10 mouse cellular contexts compared by ENCODE assay signal in genomic region chr4:124759305-124759811, GRCm38 (mm10). TPM values are rescaled to one million over a fixed set of nuclear protein-coding genes. Genes with fewer than 3 reads are reported as not detected.
A peak's percentile ranks its signal among the peaks of the same experiment; 100 is the strongest.
DNase-seq lines count a peak whose midpoint lies in the region; ATAC-seq and TF ChIP-seq lines count a peak whose summit lies in the region.
"Had no signal": no experiment of that assay in that cellular context is flagged by ENCODE, and none has a peak within 500 bp of the region (broad histone marks: within the 10 kb centered on the region; RNA-seq: fewer than 3 reads in every experiment).

No protein-coding gene starts in this region.

- H3K4me2 ChIP-seq in intestine, postnatal 0 days (replicated peaks; ENCODE audit: low read depth): 0 out of 2 replicates have a peak overlapping the region, but pooled peaks have one; percentile 13
- no peak overlapping the region for H3K4me2 ChIP-seq in liver, postnatal 0 days (ENCODE audit: low read depth, low read length)
- H3K4me2 ChIP-seq: heart, embryonic 11.5 days; limb, embryonic 12.5 days had no signal

- no peaks in the 10 kb centered on the region for H3K27me3 ChIP-seq in thymus, adult 2 months (ENCODE audit: control insufficient read depth, insufficient read depth, low read length)
- no peaks in the 10 kb centered on the region for H3K27me3 ChIP-seq in intestine, postnatal 0 days (replicated peaks; ENCODE audit: control insufficient read depth, insufficient read depth, low read length)
- H3K27me3 ChIP-seq in liver, postnatal 0 days (ENCODE audit: insufficient read depth, low read length): no peaks in the 10 kb centered on the region
- H3K27me3 ChIP-seq: limb, embryonic 12.5 days had no signal

- H3K4me3 ChIP-seq in thymus, adult 2 months (ENCODE audit: control insufficient read depth, insufficient read depth, low read length): no peak overlapping the region
- no peak overlapping the region for H3K4me3 ChIP-seq in intestine, postnatal 0 days (ENCODE audit: low read depth, low read length)
- H3K4me3 ChIP-seq in liver, postnatal 0 days (ENCODE audit: low read depth, low read length): no peak overlapping the region
- H3K4me3 ChIP-seq: limb, embryonic 12.5 days had no signal

- 27% methylated on average over 7 of the region's 7 CpGs for WGBS in thymus, adult 2 months
- WGBS in intestine, postnatal 0 days: 32% methylated on average over 7 of the region's 7 CpGs
- 21% methylated on average over 7 of the region's 7 CpGs for WGBS in liver, postnatal 0 days (ENCODE audit: insufficient replicate concordance)

- H3K27ac ChIP-seq in thymus, adult 2 months (ENCODE audit: control insufficient read depth, insufficient read depth, low read length): peak overlapping the region; percentile 62; the same call in 1 of the 2 replicates
- peak overlapping the region; percentile 84 for H3K27ac ChIP-seq in intestine, postnatal 0 days (ENCODE audit: low read depth, low read length)
- 0 out of 2 replicates have a peak overlapping the region, but pooled peaks have one; percentile 48 for H3K27ac ChIP-seq in liver, postnatal 0 days (ENCODE audit: low read depth)
- H3K27ac ChIP-seq: limb, embryonic 12.5 days had no signal

- peak; percentile 77 for ATAC-seq in intestine, postnatal 0 days
- peak; percentile 50 for ATAC-seq in liver, postnatal 0 days

- no peaks in the 10 kb centered on the region for H3K36me3 ChIP-seq in thymus, adult 2 months (ENCODE audit: control insufficient read depth, insufficient read depth, low read length)
- H3K36me3 ChIP-seq in intestine, postnatal 0 days (ENCODE audit: control insufficient read depth, insufficient read depth): no peaks in the 10 kb centered on the region
- peaks cover 5% of the 10 kb centered on the region; the same call in 1 of the 2 replicates for H3K36me3 ChIP-seq in liver, postnatal 0 days (replicated peaks; ENCODE audit: insufficient read depth, low read length)
- H3K36me3 ChIP-seq: limb, embryonic 12.5 days had no signal

- peaks cover 38% of the 10 kb centered on the region for H3K4me1 ChIP-seq in thymus, adult 2 months (replicated peaks; ENCODE audit: control insufficient read depth, insufficient read depth, low read length)
- peaks cover 2% of the 10 kb centered on the region for H3K4me1 ChIP-seq in intestine, postnatal 0 days (replicated peaks; ENCODE audit: control insufficient read depth, insufficient read depth, low read length)
- peaks cover 20% of the 10 kb centered on the region for H3K4me1 ChIP-seq in liver, postnatal 0 days (ENCODE audit: insufficient read depth)
- H3K4me1 ChIP-seq: limb, embryonic 12.5 days had no signal

- DNase-seq in thymus, adult 2 months: no peak
- DNase-seq in thymus, postnatal 4 days: no peak
- DNase-seq in liver, postnatal 0 days: no peak
- no peak for DNase-seq in cerebellum, adult 11 months
- DNase-seq in layer of hippocampus, postnatal 14 days (ENCODE audit: low spot score in 2 of 2): no peak
- DNase-seq in left cerebral cortex, postnatal 25 days (ENCODE audit: low spot score in 2 of 2): no peak
- DNase-seq in urinary bladder, postnatal 14 days (ENCODE audit: low spot score): no peak

- intact Hi-C loops in left cerebral cortex, postnatal 25 days (cut with DNase I): no loop called here

- no peaks in the 10 kb centered on the region for H3K9me3 ChIP-seq in intestine, postnatal 0 days (ENCODE audit: control insufficient read depth)
- H3K9me3 ChIP-seq in liver, postnatal 0 days (ENCODE audit: low read length): no peaks in the 10 kb centered on the region
- H3K9me3 ChIP-seq: limb, embryonic 12.5 days had no signal

- no peak for TF ChIP-seq EP300 in liver, postnatal 0 days (IDR thresholded peaks at IDR 0.05; ENCODE audit: low read depth)

- TF ChIP-seq CTCF in thymus, adult 2 months (IDR thresholded peaks at IDR 0.05; ENCODE audit: borderline replicate concordance, control insufficient read depth, extremely low read depth, insufficient read depth, low read length, poor library complexity): no peak
- no peak for TF ChIP-seq CTCF in intestine, postnatal 0 days (IDR thresholded peaks at IDR 0.05; ENCODE audit: low read depth)
- no peak for TF ChIP-seq CTCF in liver, postnatal 0 days (IDR thresholded peaks at IDR 0.05; ENCODE audit: low read depth)

- no peak overlapping the region for H3K9ac ChIP-seq in intestine, postnatal 0 days (ENCODE audit: low read depth, low read length)
- no peak overlapping the region for H3K9ac ChIP-seq in liver, postnatal 0 days (replicated peaks)
- H3K9ac ChIP-seq: limb, embryonic 12.5 days had no signal

- no peak for TF ChIP-seq POLR2A in thymus, adult 2 months (IDR thresholded peaks at IDR 0.05; ENCODE audit: control insufficient read depth, extremely low read depth, insufficient read depth, low read length, poor library complexity)

RNA-seq across cellular contexts. Expression of gene Inpp5b, which starts 17.7 kb away (rescaled TPM):
- 81.3 and 101 TPM in 2 replicates for polyA plus RNA-seq in thymus, adult 2 months (2012; rRNA removed)
- polyA plus RNA-seq in intestine, postnatal 0 days (2015; fragmentation: Nextera tagmentation; extraction: Ambion mirVana): 22.4 and 23.0 TPM in 2 replicates
- polyA plus RNA-seq in liver, postnatal 0 days (2015; fragmentation: Nextera tagmentation; extraction: Ambion mirVana): 15.5 and 19.5 TPM in 2 replicates
- 10 to 100 TPM; 37.3 to 41.2 TPM for total RNA-seq in layer of hippocampus, postnatal 14 days (2021)
- total RNA-seq in left cerebral cortex, postnatal 25 days (2021): 10 to 100 TPM; 35.3 to 36.4 TPM

RNA-seq across cellular contexts. Expression of gene Mtf1, which starts 42.5 kb away (rescaled TPM):
- 9.9 and 10.4 TPM in 2 replicates for polyA plus RNA-seq in thymus, adult 2 months (2012; rRNA removed)
- 10.4 and 11.5 TPM in 2 replicates for polyA plus RNA-seq in intestine, postnatal 0 days (2015; fragmentation: Nextera tagmentation; extraction: Ambion mirVana)
- polyA plus RNA-seq in liver, postnatal 0 days (2015; fragmentation: Nextera tagmentation; extraction: Ambion mirVana): 9.1 and 9.8 TPM in 2 replicates
- total RNA-seq in layer of hippocampus, postnatal 14 days (2021): 10 to 100 TPM; 24.6 to 27.5 TPM
- total RNA-seq in left cerebral cortex, postnatal 25 days (2021): 10 to 100 TPM; 25.2 to 29.7 TPM

RNA-seq across cellular contexts. Expression of gene Sf3a3, which starts 44.8 kb away (rescaled TPM):
- 23.2 and 25.3 TPM in 2 replicates for polyA plus RNA-seq in thymus, adult 2 months (2012; rRNA removed)
- polyA plus RNA-seq in intestine, postnatal 0 days (2015; fragmentation: Nextera tagmentation; extraction: Ambion mirVana): 45.3 and 45.7 TPM in 2 replicates
- polyA plus RNA-seq in liver, postnatal 0 days (2015; fragmentation: Nextera tagmentation; extraction: Ambion mirVana): 37.1 and 37.2 TPM in 2 replicates
- 10 to 100 TPM; 33.2 to 35.7 TPM for total RNA-seq in layer of hippocampus, postnatal 14 days (2021)
- total RNA-seq in left cerebral cortex, postnatal 25 days (2021): 10 to 100 TPM; 31.6 to 33.7 TPM

RNA-seq across cellular contexts. Expression of gene Fhl3, which starts 58.9 kb away (rescaled TPM):
- 36.1 and 59.4 TPM in 2 replicates for polyA plus RNA-seq in thymus, adult 2 months (2012; rRNA removed)
- 3.8 TPM in 2 replicates for polyA plus RNA-seq in intestine, postnatal 0 days (2015; fragmentation: Nextera tagmentation; extraction: Ambion mirVana)
- 2.5 and 2.7 TPM in 2 replicates for polyA plus RNA-seq in liver, postnatal 0 days (2015; fragmentation: Nextera tagmentation; extraction: Ambion mirVana)
- 1 to 10 TPM; 4.5 to 4.9 TPM for total RNA-seq in layer of hippocampus, postnatal 14 days (2021)
- 1 to 10 TPM; 1.5 to 1.8 TPM for total RNA-seq in left cerebral cortex, postnatal 25 days (2021)
